Mouse (Mus musculus): ENCODE measurements around the gene Bbs4.

DNA sequence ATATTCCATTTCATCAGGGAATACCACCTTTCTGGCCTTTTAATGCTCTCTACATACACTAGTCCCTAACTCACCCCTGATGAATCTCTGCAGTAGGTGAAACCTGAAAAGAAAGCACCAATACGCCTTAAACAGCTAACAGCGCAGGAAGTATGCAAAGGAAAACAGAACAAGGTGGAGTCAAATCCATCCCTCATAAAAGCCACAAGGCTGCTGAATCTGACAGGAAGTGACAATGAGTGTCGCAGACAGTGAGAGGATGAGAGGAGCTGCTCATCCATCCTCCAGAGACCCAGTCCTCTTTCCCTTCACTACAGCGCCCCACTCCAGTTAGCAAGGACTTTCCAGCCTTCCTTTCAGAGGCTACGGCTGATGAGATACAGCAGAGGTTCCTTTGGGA is 14.9 kb downstream of the Bbs4 start:
- no peak for TF ChIP-seq POLR2A (IDR thresholded peaks at IDR 0.05; ENCODE audit: low read depth, low read length)
- TF ChIP-seq CTCF (conservative IDR thresholded peaks at IDR 0.05; ENCODE audit: insufficient read depth, insufficient read length, low read depth, low read length) = no peak

Measured in kidney, adult 2 months (tissue).